Mouse (Mus musculus) ES-E14 (cell line): ENCODE results near the gene Retreg3. TPM values are rescaled to one million over a fixed set of nuclear protein-coding genes. Genes with fewer than 3 reads are reported as not detected.
"Not testable (repeated sequence)": the region's sequence is repeated elsewhere in the genome, so short reads cannot be mapped to it uniquely, and the experiment has no call there.

Experiments
- DNase-seq: peaks from one replicate; pipeline ENCODE4 v3.0.0-alpha.2; 2013; ENCODE audit warnings: low read depth, low spot score
- H3K27ac ChIP-seq: 2 replicates; pipeline ENCODE4 v1.5.1; 2012; ENCODE audit warnings: low read depth, mild to moderate bottlenecking, low read length, moderate library complexity, mixed read lengths; ENCODE audit not compliant: poor library complexity, insufficient read depth, severe bottlenecking
- H3K36me3 ChIP-seq: 2 replicates; pipeline ENCODE4 v1.6.1; 2012; ENCODE audit warnings: mild to moderate bottlenecking, low read length, moderate library complexity, mixed read lengths; ENCODE audit not compliant: control insufficient read depth, poor library complexity, insufficient read depth, severe bottlenecking
- H3K4me1 ChIP-seq, 2 experiments: fragments of 150-350 bp in 1 of 2; sonication (generic) in 1 of 2; 2 replicates each; pipeline ENCODE4 v1.6.1; 2012; ENCODE audit warnings: low read length in 2 of 2, mild to moderate bottlenecking in 1 of 2, mixed read lengths in 1 of 2; ENCODE audit not compliant: control insufficient read depth in 2 of 2, insufficient read depth in 2 of 2, poor library complexity in 1 of 2
- H3K4me3 ChIP-seq, 2 experiments: fragments of 150-350 bp in 1 of 2; sonication (generic) in 1 of 2; 2 replicates each; pipeline ENCODE4 v1.5.1; 2012; ENCODE audit warnings: low read length in 2 of 2, low read depth in 1 of 2, mild to moderate bottlenecking in 1 of 2, mixed read lengths in 1 of 2; ENCODE audit not compliant: insufficient read depth in 1 of 2, poor library complexity in 1 of 2, severe bottlenecking in 1 of 2
- H3K9ac ChIP-seq: 2 replicates; pipeline ENCODE4 v1.6.1; 2012; ENCODE audit warnings: low read depth, mild to moderate bottlenecking, low read length, mixed read lengths; ENCODE audit not compliant: poor library complexity, insufficient read depth, severe bottlenecking
- H3K9me3 ChIP-seq: fragments of 150-350 bp; sonication (generic); 2 replicates; pipeline ENCODE4 v1.6.1; 2012; ENCODE audit warnings: low read depth, mild to moderate bottlenecking, low read length; ENCODE audit not compliant: control insufficient read depth, insufficient read depth
- CHD2 ChIP-seq: IDR thresholded peaks from 2 replicates; pipeline ENCODE4 v1.6.1; 2014; ENCODE audit warnings: mild to moderate bottlenecking, low read depth, low read length, inconsistent platforms
- HCFC1 ChIP-seq: IDR thresholded peaks from 2 replicates; pipeline ENCODE4 v1.6.1; 2012; ENCODE audit warnings: low read length, inconsistent platforms, borderline replicate concordance; ENCODE audit not compliant: insufficient read depth
- MAFK ChIP-seq: IDR thresholded peaks from 2 replicates; pipeline ENCODE4 v1.6.1; 2014; ENCODE audit warnings: mild to moderate bottlenecking, low read depth, low read length, inconsistent platforms; ENCODE audit not compliant: insufficient read depth
- ZC3H11A ChIP-seq: IDR thresholded peaks from 2 replicates; pipeline ENCODE4 v1.6.1; 2012; ENCODE audit warnings: low read depth, mild to moderate bottlenecking, inconsistent platforms, low read length, borderline replicate concordance
- ZNF384 ChIP-seq: IDR thresholded peaks from 2 replicates; pipeline ENCODE4 v1.6.1; 2012; ENCODE audit warnings: low read depth, low read length, inconsistent platforms
- in situ Hi-C, 2 experiments: fragments of 600-800 bp; cut with MboI; formaldehyde crosslinking; loops; one replicate each; pipeline ENCODE4 v1.15.1; 2025; ENCODE audit warnings: low sequenced_read_pairs in 2 of 2, inconsistent platforms in 1 of 2; ENCODE audit not compliant: unreplicated experiment in 2 of 2
- total RNA-seq: library from RNA; depleted of rRNA; stranded (reverse); fragments of 300-350 nt; gene quantifications from 2 replicates; pipeline ENCODE4 v1.2.3, GENCODE M21; 2012

Gene Retreg3
- total RNA-seq, 1 experiment: 60.4 TPM

DNA sequence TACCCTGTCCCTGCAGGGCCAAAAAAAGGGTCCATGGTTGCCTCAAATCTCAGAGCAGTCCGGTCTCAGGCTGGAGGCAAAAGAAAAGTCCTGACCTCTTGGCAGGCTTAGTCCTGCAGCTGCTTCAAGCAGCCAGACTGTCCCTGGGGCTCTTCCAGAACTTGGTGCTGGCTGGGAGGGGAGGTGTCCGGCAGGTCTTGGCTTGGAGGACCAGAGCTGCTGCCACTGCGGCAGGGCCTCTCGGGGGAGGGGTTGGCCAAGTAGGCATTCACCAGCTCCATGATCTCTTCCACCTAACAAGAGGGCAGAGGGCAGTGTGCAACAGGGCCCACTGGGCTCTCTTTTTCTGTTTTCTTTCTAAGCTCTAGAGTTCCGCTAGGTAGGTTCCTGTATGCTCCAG, 43.1 kb upstream of the Retreg3 start:
- in situ Hi-C loops: no loop called here
- Histone ChIP-seq H3K36me3 (peaks cover 2% of the 10 kb centered on the region; the same call in 1 of the 2 replicates), H3K9me3 (no peaks in the 10 kb centered on the region), H3K27ac (no peak overlapping the region), H3K9ac (no peak overlapping the region), H3K4me3 (no peak overlapping the region), H3K4me1 (peaks cover 0 to 10% of the 10 kb centered on the region in 2 experiments; a peak in 2 of 4 replicates)
- DNase-seq: no peak
- TF ChIP-seq MAFK (no peak), ZNF384 (no peak), CHD2 (no peak), ZC3H11A (no peak), HCFC1 (no peak)

GRCm38 (mm10) chr11:101162301-101162700, 42.6 kb upstream of the Retreg3 start:
- TF ChIP-seq ZNF384 (no peak), CHD2 (no peak), ZC3H11A (no peak), MAFK (no peak), HCFC1 (no peak)
- Histone ChIP-seq H3K9ac (no peak overlapping the region), H3K36me3 (peaks cover 1% of the 10 kb centered on the region; the same call in 1 of the 2 replicates), H3K27ac (no peak overlapping the region), H3K9me3 (no peaks in the 10 kb centered on the region), H3K4me1 (peaks cover 0 to 10% of the 10 kb centered on the region in 2 experiments; a peak in 2 of 4 replicates), H3K4me3 (no peak overlapping the region)
- DNase-seq: no peak
- in situ Hi-C loops: no loop called here

DNA sequence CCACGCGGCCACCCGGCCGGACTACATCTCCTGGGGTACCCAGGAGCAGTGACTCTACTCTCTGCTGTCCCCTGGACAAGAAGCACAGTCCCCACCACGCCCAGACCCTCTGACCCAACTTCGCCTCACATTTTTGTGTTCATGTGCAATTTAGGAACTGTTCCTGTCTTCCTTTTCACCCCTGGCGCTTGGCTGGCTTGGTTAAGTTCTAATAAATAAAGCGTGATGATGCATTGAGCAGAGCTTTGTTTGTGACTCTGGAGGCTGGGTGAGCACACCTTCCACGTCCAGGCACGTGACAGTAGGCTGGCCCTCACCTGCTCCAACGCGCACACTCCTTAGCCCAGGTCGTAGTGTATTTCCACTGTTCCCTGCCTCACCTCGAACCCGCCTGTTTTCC, 41.9 kb upstream of the Retreg3 start:
- TF ChIP-seq ZNF384 (no peak), CHD2 (no peak)
- H3K36me3 ChIP-seq: no peaks in the 10 kb centered on the region; the same call in 1 of the 2 replicates
- DNase-seq: no peak
- H3K4me3 ChIP-seq: no peak overlapping the region
- H3K9ac ChIP-seq: no peak overlapping the region
- peaks cover 0 to 12% of the 10 kb centered on the region in 2 experiments; a peak in 2 of 4 replicates for H3K4me1 ChIP-seq
- no peak overlapping the region for H3K27ac ChIP-seq
- H3K9me3 ChIP-seq: no peaks in the 10 kb centered on the region
- in situ Hi-C loops: no loop called here

GRCm38 (mm10) chr11:101160981-101161505, 41.4 kb upstream of the Retreg3 start:
- H3K4me1 ChIP-seq: peaks cover 0 to 16% of the 10 kb centered on the region in 2 experiments; a peak in 2 of 4 replicates
- in situ Hi-C loops, H3K9me3 ChIP-seq, H3K27ac ChIP-seq, H3K9ac ChIP-seq, DNase-seq, H3K36me3 ChIP-seq, H3K4me3 ChIP-seq: not testable (repeated sequence)

DNA sequence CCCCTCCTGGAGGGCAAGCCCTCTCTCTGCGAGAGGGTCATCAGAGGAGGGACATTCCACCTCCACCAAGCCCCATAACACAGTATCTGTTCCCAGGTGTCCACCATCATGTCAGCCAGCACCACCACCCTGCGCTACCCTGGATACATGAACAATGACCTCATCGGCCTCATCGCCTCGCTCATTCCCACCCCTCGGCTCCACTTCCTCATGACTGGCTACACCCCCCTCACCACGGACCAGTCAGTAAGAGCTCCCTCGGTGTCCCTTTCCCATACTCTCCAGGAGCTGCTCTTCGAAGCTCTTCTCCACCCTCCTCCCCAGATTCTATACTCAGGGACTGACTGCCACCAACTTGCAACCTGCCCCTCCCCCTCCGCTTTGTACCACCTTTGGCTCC, 40.5 kb upstream of the Retreg3 start:
- H3K27ac ChIP-seq, H3K9ac ChIP-seq, DNase-seq, H3K36me3 ChIP-seq, H3K9me3 ChIP-seq, H3K4me3 ChIP-seq, in situ Hi-C loops: not testable (repeated sequence)
- peaks cover 0 to 16% of the 10 kb centered on the region in 2 experiments; a peak in 2 of 4 replicates for H3K4me1 ChIP-seq
